Mouse (Mus musculus) neural tube, embryonic 11.5 days (tissue): Measurements from ENCODE around the gene Lpar5. TPM values are rescaled to one million over a fixed set of nuclear protein-coding genes. Genes with fewer than 3 reads are reported as not detected.

Source experiments
- ATAC-seq: fragments of 200-750 bp; cut with Nextera tagmentation; 2 replicates; pipeline ENCODE4 v1.8.0; 2017; ENCODE audit warnings: moderate number of reproducible peaks, mild to moderate bottlenecking, moderate TSS enrichment, moderate library complexity; ENCODE audit not compliant: insufficient read depth, low FRiP score, low TSS enrichment
- DNase-seq: peaks from one replicate; pipeline ENCODE4 v3.0.0-alpha.2; 2015; ENCODE audit warnings: low spot score
- H3K27ac ChIP-seq: fragments of 300-500 bp; sonication (generic); 2 replicates; pipeline ENCODE4 v1.5.1; 2014; ENCODE audit warnings: low read depth, mild to moderate bottlenecking, low read length
- H3K27me3 ChIP-seq: fragments of 300-500 bp; sonication (generic); 2 replicates; pipeline ENCODE4 v1.6.1; 2014; ENCODE audit warnings: mild to moderate bottlenecking, low read length, mixed read lengths; ENCODE audit not compliant: control insufficient read depth, insufficient read depth
- H3K36me3 ChIP-seq: fragments of 300-500 bp; sonication (generic); 2 replicates; pipeline ENCODE4 v1.6.1; 2014; ENCODE audit warnings: mild to moderate bottlenecking, low read length, moderate library complexity, mixed read lengths; ENCODE audit not compliant: control insufficient read depth, insufficient read depth
- H3K4me1 ChIP-seq: fragments of 300-500 bp; sonication (generic); 2 replicates; pipeline ENCODE4 v1.6.1; 2014; ENCODE audit warnings: low read length, mixed read lengths; ENCODE audit not compliant: control insufficient read depth, insufficient read depth
- H3K4me2 ChIP-seq: fragments of 300-500 bp; sonication (generic); 2 replicates; pipeline ENCODE4 v1.6.1; 2014; ENCODE audit warnings: low read depth, mild to moderate bottlenecking, moderate library complexity
- H3K4me3 ChIP-seq: fragments of 300-500 bp; sonication (generic); 2 replicates; pipeline ENCODE4 v1.5.1; 2014; ENCODE audit warnings: low read depth, low read length
- H3K9ac ChIP-seq: fragments of 300-500 bp; sonication (generic); 2 replicates; pipeline ENCODE4 v1.6.1; 2014; ENCODE audit warnings: mild to moderate bottlenecking, low read length
- H3K9me3 ChIP-seq: fragments of 300-500 bp; sonication (generic); 2 replicates; pipeline ENCODE4 v1.6.1; 2016; ENCODE audit warnings: low read length; ENCODE audit not compliant: control insufficient read depth
- WGBS: fragments of 180-500 bp; shearing (Covaris S2); extraction: QIAGEN DNeasy Blood & Tissue Kit; methylation state at CpG from one replicate; pipeline ENCODE4 v1.1.7; 2014; 5-methylcytosine and 5-hydroxymethylcytosine counted together
- polyA plus RNA-seq: library from polyadenylated mRNA; unstranded; fragments of >200 nt; fragmentation: Nextera tagmentation; extraction: Ambion mirVana; gene quantifications from 2 replicates; pipeline ENCODE4 v1.2.1, GENCODE M21; 2014

Gene Lpar5
- polyA plus RNA-seq, 1 experiment from 2014 or later, result 0.57 TPM

DNA sequence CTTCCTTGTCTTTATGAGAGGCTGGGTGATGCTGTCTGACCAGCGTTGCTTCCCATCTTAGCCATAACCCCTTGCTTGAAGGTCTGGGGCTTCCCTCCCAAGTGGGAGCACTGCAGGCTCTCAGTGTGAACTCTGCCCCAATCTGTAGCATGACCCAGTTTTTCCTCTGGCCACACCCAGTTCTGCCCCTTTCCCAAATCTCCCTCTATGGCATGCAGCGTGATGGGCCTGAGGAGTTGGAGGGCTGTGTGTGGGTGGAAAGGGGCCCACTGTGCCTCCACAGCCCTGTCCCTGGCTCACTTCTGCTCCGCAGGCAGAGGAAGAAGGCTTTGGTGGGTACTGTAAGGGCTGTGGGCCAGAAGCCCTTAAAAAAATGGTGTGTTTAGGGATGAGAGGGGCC lies 30.8 kb downstream of the Lpar5 start:
- Histone ChIP-seq H3K4me1 (peaks cover 27% of the 10 kb centered on the region), H3K27me3 (no peaks in the 10 kb centered on the region), H3K4me2 (peak overlapping the region; percentile 65), H3K9me3 (no peaks in the 10 kb centered on the region), H3K9ac (0 out of 2 replicates have a peak overlapping the region, but pooled peaks have one; percentile 1), H3K36me3 (peaks cover 24% of the 10 kb centered on the region), H3K4me3 (peak overlapping the region; percentile 95), H3K27ac (0 out of 2 replicates have a peak overlapping the region, but pooled peaks have one; percentile 15)
- DNase-seq, result no peak
- 73% methylated on average over 3 of the region's 3 CpGs for WGBS
- ATAC-seq, result no peak

DNA sequence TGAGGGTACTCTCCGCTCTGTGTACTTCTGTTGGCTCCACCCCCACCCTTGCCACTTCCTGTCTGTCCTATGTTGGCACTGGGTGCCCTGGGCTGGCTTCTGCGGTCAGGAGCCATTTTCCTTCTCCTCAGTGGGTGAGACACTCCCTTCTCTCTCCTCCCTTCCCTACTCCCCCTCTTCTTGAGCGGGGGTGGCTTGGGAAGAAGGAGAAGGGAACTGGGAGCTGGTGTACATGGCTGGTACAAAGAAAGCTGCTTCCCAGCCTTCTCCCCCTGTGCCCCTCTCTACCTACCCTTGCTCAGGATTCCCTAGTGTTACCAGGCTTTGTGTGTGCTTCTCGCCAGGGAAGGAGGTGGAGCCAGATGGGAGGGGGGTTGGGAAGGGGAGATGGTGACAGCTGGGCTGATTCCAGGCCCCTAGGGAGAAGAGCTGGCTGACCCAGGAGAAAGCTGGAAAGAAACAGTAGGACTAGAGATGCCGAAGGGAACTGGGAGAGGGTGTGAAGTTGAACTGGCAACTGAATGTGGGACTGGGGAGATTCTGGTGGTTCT lies 31.8 kb downstream of the Lpar5 start:
- Histone ChIP-seq H3K4me2 (peak overlapping the region; percentile 65), H3K4me1 (peaks cover 27% of the 10 kb centered on the region), H3K27ac (peak overlapping the region; percentile 63), H3K4me3 (peak overlapping the region; percentile 95), H3K36me3 (peaks cover 29% of the 10 kb centered on the region), H3K27me3 (no peaks in the 10 kb centered on the region), H3K9ac (peak overlapping the region; percentile 37), H3K9me3 (no peaks in the 10 kb centered on the region)
- DNase-seq, result peak; percentile 46
- ATAC-seq, result no peak
- 43% methylated on average over 5 of the region's 5 CpGs for WGBS

DNA sequence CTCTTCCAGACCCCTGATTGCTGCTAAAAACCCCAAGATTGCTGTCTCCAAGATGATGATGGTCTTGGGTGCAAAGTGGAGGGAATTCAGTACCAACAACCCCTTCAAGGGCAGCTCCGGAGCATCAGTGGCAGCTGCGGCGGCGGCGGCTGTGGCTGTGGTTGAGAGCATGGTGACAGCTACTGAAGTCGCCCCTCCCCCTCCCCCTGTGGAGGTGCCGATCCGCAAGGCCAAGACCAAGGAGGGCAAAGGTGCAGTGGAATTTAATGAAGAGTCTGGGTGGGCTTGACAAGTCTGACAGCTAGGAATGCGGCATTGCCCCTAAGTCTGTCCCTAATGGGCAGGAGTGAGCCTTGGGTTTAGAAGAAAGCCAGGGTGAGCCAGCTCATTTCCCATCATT lies 33.7 kb downstream of the Lpar5 start:
- WGBS, result 90% methylated on average over 9 of the region's 9 CpGs
- no peak for DNase-seq
- no peak overlapping the region for H3K9ac ChIP-seq
- H3K4me3 ChIP-seq, result no peak overlapping the region
- H3K27ac ChIP-seq, result no peak overlapping the region
- no peaks in the 10 kb centered on the region for H3K27me3 ChIP-seq
- H3K4me1 ChIP-seq, result peaks cover 27% of the 10 kb centered on the region
- no peak for ATAC-seq
- H3K4me2 ChIP-seq, result no peak overlapping the region
- H3K36me3 ChIP-seq, result peaks cover 42% of the 10 kb centered on the region
- H3K9me3 ChIP-seq, result no peaks in the 10 kb centered on the region

DNA sequence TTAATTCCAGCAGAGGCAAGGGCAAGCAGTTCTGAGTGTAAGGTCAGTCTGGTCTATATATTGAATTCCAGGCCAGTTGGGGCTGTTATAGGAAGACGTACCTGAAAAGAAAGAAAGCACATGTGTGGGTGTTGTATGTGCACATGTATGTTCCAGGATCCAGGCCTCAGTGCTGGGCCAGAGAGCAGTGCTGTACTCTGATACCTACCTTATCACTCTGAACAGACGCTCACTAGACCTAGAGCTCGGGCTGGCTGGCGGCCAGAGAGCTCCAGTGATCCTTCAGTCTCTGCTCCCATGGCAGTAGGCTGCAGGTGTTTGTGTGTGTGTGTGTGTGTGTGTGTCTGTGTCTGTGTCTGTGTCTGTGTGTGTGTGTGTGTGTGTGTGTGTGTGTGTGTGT lies 36.5 kb downstream of the Lpar5 start:
- no peaks in the 10 kb centered on the region for H3K27me3 ChIP-seq
- no peak for ATAC-seq
- no peak overlapping the region for H3K27ac ChIP-seq
- H3K4me3 ChIP-seq, result no peak overlapping the region
- H3K4me1 ChIP-seq, result peaks cover 10% of the 10 kb centered on the region
- DNase-seq, result no peak
- H3K4me2 ChIP-seq, result no peak overlapping the region
- no peaks in the 10 kb centered on the region for H3K9me3 ChIP-seq
- H3K9ac ChIP-seq, result no peak overlapping the region
- WGBS, result 92% methylated on average over 4 of the region's 4 CpGs
- H3K36me3 ChIP-seq, result peaks cover 70% of the 10 kb centered on the region

DNA sequence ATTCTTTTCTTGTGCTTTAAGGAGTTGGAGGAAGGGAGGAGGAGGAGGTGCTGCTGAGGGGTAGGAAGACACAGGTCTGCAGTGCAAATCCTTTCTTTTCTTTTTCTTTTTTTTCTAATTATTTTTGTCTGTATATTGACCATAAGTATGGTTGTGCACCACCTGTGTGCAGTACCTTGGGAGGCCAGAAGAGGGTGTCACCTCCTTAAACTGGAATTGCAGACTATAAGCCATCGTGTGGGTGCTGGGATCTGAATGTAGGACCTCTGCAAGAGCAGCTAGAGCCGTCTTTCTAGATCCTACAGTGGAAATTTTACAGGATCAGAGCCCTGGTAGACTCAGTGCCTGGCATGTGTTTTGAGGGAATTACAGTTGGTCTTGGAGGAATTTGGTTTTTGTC lies 40.0 kb downstream of the Lpar5 start:
- 92% methylated on average over 2 of the region's 2 CpGs for WGBS
- Histone ChIP-seq H3K9me3 (no peaks in the 10 kb centered on the region), H3K9ac (no peak overlapping the region), H3K4me3 (no peak overlapping the region), H3K4me1 (no peaks in the 10 kb centered on the region), H3K27ac (no peak overlapping the region), H3K27me3 (no peaks in the 10 kb centered on the region), H3K4me2 (no peak overlapping the region), H3K36me3 (peaks cover 78% of the 10 kb centered on the region)
- ATAC-seq, result no peak
- DNase-seq, result no peak

DNA sequence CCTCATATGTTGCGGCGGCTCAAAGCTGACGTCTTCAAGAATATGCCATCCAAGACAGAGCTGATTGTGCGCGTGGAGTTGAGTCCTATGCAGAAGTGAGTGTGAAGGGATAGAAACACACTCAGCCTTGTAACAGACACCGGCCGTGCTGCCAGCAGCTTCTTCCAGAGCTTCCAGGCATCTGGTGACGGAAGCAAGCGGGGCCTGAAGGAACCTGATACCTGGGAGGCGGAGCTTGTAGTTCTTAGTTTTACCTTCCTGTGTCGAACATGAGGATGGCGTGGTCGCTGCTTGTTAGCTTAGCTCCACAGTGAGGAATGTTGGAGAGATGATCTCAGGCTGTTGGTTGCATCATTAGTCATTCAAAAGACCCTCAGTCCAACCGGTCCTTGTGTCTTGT lies 41.7 kb downstream of the Lpar5 start:
- ATAC-seq (no peak), DNase-seq (no peak)
- Histone ChIP-seq H3K27ac (no peak overlapping the region), H3K9ac (no peak overlapping the region), H3K4me3 (no peak overlapping the region), H3K27me3 (no peaks in the 10 kb centered on the region), H3K4me2 (no peak overlapping the region), H3K9me3 (no peaks in the 10 kb centered on the region), H3K36me3 (peaks cover 77% of the 10 kb centered on the region), H3K4me1 (no peaks in the 10 kb centered on the region)
- WGBS, result 86% methylated on average over 14 of the region's 14 CpGs

DNA sequence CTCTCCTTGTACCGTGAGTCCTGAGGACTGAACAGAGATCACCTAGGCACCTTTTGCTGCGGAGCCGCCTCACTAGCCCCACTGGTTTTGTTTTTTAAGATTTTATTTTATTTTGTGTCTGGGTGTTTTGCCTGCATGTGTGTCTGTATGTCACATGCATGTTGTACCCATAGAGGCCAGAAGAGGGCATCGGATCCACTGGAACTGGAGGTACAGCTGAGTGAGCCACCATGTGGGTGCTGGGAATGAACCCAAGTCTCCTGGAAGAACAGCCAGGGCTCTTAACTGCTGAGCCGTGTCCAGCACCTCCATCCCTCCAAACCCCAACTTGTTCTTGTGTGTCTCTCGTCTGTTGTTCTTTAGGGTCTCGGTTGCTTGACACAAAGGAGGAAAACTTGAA lies 43.2 kb downstream of the Lpar5 start:
- Histone ChIP-seq H3K9ac (no peak overlapping the region), H3K9me3 (no peaks in the 10 kb centered on the region), H3K27me3 (no peaks in the 10 kb centered on the region), H3K27ac (no peak overlapping the region), H3K4me3 (no peak overlapping the region), H3K4me2 (no peak overlapping the region), H3K4me1 (no peaks in the 10 kb centered on the region), H3K36me3 (peaks cover 66% of the 10 kb centered on the region)
- DNase-seq, result peak; percentile 45
- WGBS, result 94% methylated on average over 7 of the region's 7 CpGs
- no peak for ATAC-seq

DNA sequence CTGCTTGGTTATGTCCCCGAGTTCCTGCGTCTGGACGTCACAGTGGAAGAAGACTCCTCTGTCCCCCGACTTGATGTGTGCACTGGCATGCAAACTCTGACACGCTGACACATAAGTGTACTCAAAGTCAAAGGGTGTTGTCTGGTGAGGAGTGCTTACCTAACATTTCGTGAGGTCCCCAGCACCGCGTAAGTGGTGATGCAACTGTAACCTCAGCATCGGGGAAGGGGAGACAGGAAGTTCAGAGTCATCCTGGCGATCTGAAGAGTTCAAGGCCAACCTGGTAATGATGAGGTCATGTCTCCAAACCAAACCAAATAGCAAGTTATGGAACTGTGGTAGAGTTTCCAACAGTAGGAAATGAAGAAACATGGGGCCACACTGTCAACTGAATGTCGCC lies 44.8 kb downstream of the Lpar5 start:
- no peak for DNase-seq
- 96% methylated on average over 11 of the region's 11 CpGs for WGBS
- ATAC-seq, result no peak

DNA sequence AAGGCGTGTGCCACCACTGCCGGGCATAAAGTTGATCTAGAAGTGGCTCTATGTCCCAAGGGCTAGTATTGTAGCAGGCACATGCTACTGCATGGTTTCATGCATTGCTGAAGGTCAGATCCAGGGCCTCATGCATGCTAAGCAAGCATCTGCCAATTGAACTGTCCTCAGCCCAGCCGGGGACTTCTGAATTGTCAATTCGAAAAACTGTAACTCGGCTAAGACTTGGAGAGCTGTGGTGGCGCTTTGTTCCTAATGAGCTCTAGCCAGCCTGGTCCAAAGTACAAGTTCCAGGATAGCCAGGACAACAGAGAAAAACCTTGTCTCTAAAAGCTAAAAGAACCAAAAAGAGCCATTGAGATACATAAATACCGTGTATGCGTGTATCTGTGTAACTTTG lies 51.7 kb downstream of the Lpar5 start:
- Histone ChIP-seq H3K4me2 (no peak overlapping the region), H3K27me3 (no peaks in the 10 kb centered on the region), H3K36me3 (peaks cover 48% of the 10 kb centered on the region), H3K9me3 (no peaks in the 10 kb centered on the region), H3K9ac (no peak overlapping the region), H3K4me1 (no peaks in the 10 kb centered on the region), H3K4me3 (no peak overlapping the region), H3K27ac (no peak overlapping the region)
- WGBS, result 93% methylated on average over 8 of the region's 8 CpGs
- no peak for ATAC-seq
- no peak for DNase-seq

More for the DNA sequence above, 44.8 kb downstream of the Lpar5 start:
- H3K4me3 ChIP-seq, result no peak overlapping the region
- H3K4me2 ChIP-seq, result no peak overlapping the region
- peaks cover 60% of the 10 kb centered on the region for H3K36me3 ChIP-seq
- no peaks in the 10 kb centered on the region for H3K27me3 ChIP-seq
- H3K4me1 ChIP-seq, result no peaks in the 10 kb centered on the region
- no peaks in the 10 kb centered on the region for H3K9me3 ChIP-seq
- no peak overlapping the region for H3K9ac ChIP-seq
- H3K27ac ChIP-seq, result no peak overlapping the region
